Mouse (Mus musculus): Measurements from ENCODE around the gene Glod5. TPM values are rescaled to one million over a fixed set of nuclear protein-coding genes. Genes with fewer than 3 reads are reported as not detected.
"Not testable (repeated sequence)": the region's sequence is repeated elsewhere in the genome, so short reads cannot be mapped to it uniquely, and the experiment has no call there.

Glod5 gene
- polyA plus RNA-seq (2016; fragmentation: Nextera tagmentation; extraction: Ambion mirVana) = not detected in 2 replicates

GRCm38 (mm10) chrX:8018286-8018685 is at the start of gene Glod5:
Gene Glod5 (minus strand): TSS chrX:8018492.
- no peaks in the 10 kb centered on the region for H3K4me1 ChIP-seq
- 81% methylated on average over 2 of the region's 2 CpGs for WGBS
- no peak for DNase-seq (ENCODE audit: low spot score)
- no peaks in the 10 kb centered on the region for H3K36me3 ChIP-seq (replicated peaks)
- no peak within 1 kb of the TSS for H3K27ac ChIP-seq (replicated peaks)
- no peaks in the 10 kb centered on the region for H3K9me3 ChIP-seq
- no peak within 1 kb of the TSS for H3K4me3 ChIP-seq
- no peaks in the 10 kb centered on the region for H3K27me3 ChIP-seq (replicated peaks; ENCODE audit: low read depth, poor library complexity, severe bottlenecking)

GRCm38 (mm10) chrX:8051044-8051781 is 32.9 kb upstream of the Glod5 start:
- H3K27ac ChIP-seq (replicated peaks); H3K36me3 ChIP-seq (replicated peaks); H3K4me3 ChIP-seq; H3K27me3 ChIP-seq (replicated peaks; ENCODE audit: low read depth, poor library complexity, severe bottlenecking); H3K9me3 ChIP-seq; H3K4me1 ChIP-seq; DNase-seq (ENCODE audit: low spot score): not testable (repeated sequence)
- 90% methylated on average over 8 of the region's 8 CpGs for WGBS

GRCm38 (mm10) chrX:8033009-8033408 is 14.7 kb upstream of the Glod5 start:
- Histone ChIP-seq H3K9me3 (0 out of 2 replicates have a peak, but pooled peaks cover 3% of the 10 kb centered on the region), H3K4me1 (no peaks in the 10 kb centered on the region), H3K27me3 (replicated peaks; ENCODE audit: low read depth, poor library complexity, severe bottlenecking) (no peaks in the 10 kb centered on the region), H3K36me3 (replicated peaks) (no peaks in the 10 kb centered on the region), H3K4me3 (no peak overlapping the region), H3K27ac (replicated peaks) (no peak overlapping the region)
- 66% methylated on average over 1 of the region's 1 CpGs for WGBS
- no peak for DNase-seq (ENCODE audit: low spot score)

- DNase-seq (ENCODE audit: low spot score) = no peak
- H3K4me3 ChIP-seq = no peak overlapping the region
- no peaks in the 10 kb centered on the region for H3K4me1 ChIP-seq
- H3K27ac ChIP-seq (replicated peaks) = no peak overlapping the region
- 76% methylated on average over 4 of the region's 4 CpGs for WGBS
- H3K36me3 ChIP-seq (replicated peaks) = no peaks in the 10 kb centered on the region
- no peaks in the 10 kb centered on the region for H3K27me3 ChIP-seq (replicated peaks; ENCODE audit: low read depth, poor library complexity, severe bottlenecking)
- H3K9me3 ChIP-seq = no peaks in the 10 kb centered on the region
Observed at GRCm38 (mm10) chrX:8026811-8027210, 8.5 kb upstream of the Glod5 start.

- Histone ChIP-seq H3K36me3 (replicated peaks) (no peaks in the 10 kb centered on the region), H3K4me1 (no peaks in the 10 kb centered on the region), H3K4me3 (no peak overlapping the region), H3K9me3 (no peaks in the 10 kb centered on the region), H3K27ac (replicated peaks) (no peak overlapping the region), H3K27me3 (replicated peaks; ENCODE audit: low read depth, poor library complexity, severe bottlenecking) (no peaks in the 10 kb centered on the region)
- no peak for DNase-seq (ENCODE audit: low spot score)
- WGBS = 72% methylated on average over 2 of the region's 2 CpGs
Observed at GRCm38 (mm10) chrX:8024795-8025194, 6.5 kb upstream of the Glod5 start.

GRCm38 (mm10) chrX:8020111-8020778 is 2.0 kb upstream of the Glod5 start:
- DNase-seq (ENCODE audit: low spot score) = no peak
- Histone ChIP-seq H3K4me1 (no peaks in the 10 kb centered on the region), H3K27me3 (replicated peaks; ENCODE audit: low read depth, poor library complexity, severe bottlenecking) (no peaks in the 10 kb centered on the region), H3K36me3 (replicated peaks) (no peaks in the 10 kb centered on the region), H3K9me3 (no peaks in the 10 kb centered on the region), H3K27ac (replicated peaks) (no peak overlapping the region), H3K4me3 (no peak overlapping the region)
- 73% methylated on average over 2 of the region's 2 CpGs for WGBS

- no peaks in the 10 kb centered on the region for H3K4me1 ChIP-seq
- WGBS = 13% methylated on average over 5 of the region's 5 CpGs
Observed at GRCm38 (mm10) chrX:8017142-8017541, 1.1 kb downstream of the Glod5 start.

GRCm38 (mm10) chrX:8015675-8016074 is 2.6 kb downstream of the Glod5 start:
- H3K9me3 ChIP-seq; H3K27me3 ChIP-seq (replicated peaks; ENCODE audit: low read depth, poor library complexity, severe bottlenecking); H3K4me3 ChIP-seq; H3K27ac ChIP-seq (replicated peaks); H3K36me3 ChIP-seq (replicated peaks); H3K4me1 ChIP-seq: not testable (repeated sequence)
- peak; percentile 39 for DNase-seq (ENCODE audit: low spot score)
- 29% methylated on average over 7 of the region's 7 CpGs for WGBS

More at GRCm38 (mm10) chrX:8017142-8017541, 1.1 kb downstream of the Glod5 start:
- Histone ChIP-seq H3K36me3 (replicated peaks) (no peaks in the 10 kb centered on the region), H3K27ac (replicated peaks) (no peak overlapping the region), H3K27me3 (replicated peaks; ENCODE audit: low read depth, poor library complexity, severe bottlenecking) (no peaks in the 10 kb centered on the region), H3K9me3 (no peaks in the 10 kb centered on the region), H3K4me3 (no peak overlapping the region)
- peak; percentile 53 for DNase-seq (ENCODE audit: low spot score)

GRCm38 (mm10) chrX:8013569-8014314 is 4.5 kb downstream of the Glod5 start:
- Histone ChIP-seq H3K9me3 (no peaks in the 10 kb centered on the region), H3K4me3 (no peak overlapping the region), H3K27ac (replicated peaks) (no peak overlapping the region), H3K36me3 (replicated peaks) (no peaks in the 10 kb centered on the region), H3K27me3 (replicated peaks; ENCODE audit: low read depth, poor library complexity, severe bottlenecking) (no peaks in the 10 kb centered on the region), H3K4me1 (no peaks in the 10 kb centered on the region)
- 30% methylated on average over 7 of the region's 8 CpGs for WGBS
- DNase-seq (ENCODE audit: low spot score) = no peak

GRCm38 (mm10) chrX:8013157-8013556 is 5.1 kb downstream of the Glod5 start:
- Histone ChIP-seq H3K4me3 (no peak overlapping the region), H3K9me3 (no peaks in the 10 kb centered on the region), H3K36me3 (replicated peaks) (no peaks in the 10 kb centered on the region), H3K27ac (replicated peaks) (no peak overlapping the region), H3K4me1 (no peaks in the 10 kb centered on the region), H3K27me3 (replicated peaks; ENCODE audit: low read depth, poor library complexity, severe bottlenecking) (no peaks in the 10 kb centered on the region)
- WGBS = 19% methylated on average over 2 of the region's 2 CpGs
- no peak for DNase-seq (ENCODE audit: low spot score)

- not testable (repeated sequence) for DNase-seq (ENCODE audit: low spot score); H3K36me3 ChIP-seq (replicated peaks); H3K9me3 ChIP-seq; H3K4me3 ChIP-seq; H3K27me3 ChIP-seq (replicated peaks; ENCODE audit: low read depth, poor library complexity, severe bottlenecking); H3K27ac ChIP-seq (replicated peaks); H3K4me1 ChIP-seq
- WGBS = 83% methylated on average over 4 of the region's 4 CpGs
Observed at GRCm38 (mm10) chrX:8009356-8009755, 8.9 kb downstream of the Glod5 start.

GRCm38 (mm10) chrX:8008543-8008942 is 9.7 kb downstream of the Glod5 start:
- H3K9me3 ChIP-seq = no peaks in the 10 kb centered on the region
- H3K4me3 ChIP-seq = no peak overlapping the region
- DNase-seq (ENCODE audit: low spot score) = no peak
- 37% methylated on average over 5 of the region's 5 CpGs for WGBS
- H3K36me3 ChIP-seq (replicated peaks) = no peaks in the 10 kb centered on the region
- no peaks in the 10 kb centered on the region for H3K4me1 ChIP-seq
- no peak overlapping the region for H3K27ac ChIP-seq (replicated peaks)
- H3K27me3 ChIP-seq (replicated peaks; ENCODE audit: low read depth, poor library complexity, severe bottlenecking) = no peaks in the 10 kb centered on the region
